Mouse (Mus musculus): Measurements from ENCODE around the gene 2410015M20Rik. TPM values are rescaled to one million over a fixed set of nuclear protein-coding genes. Genes with fewer than 3 reads are reported as not detected.

The 2410015M20Rik gene
- polyA plus RNA-seq, 1 experiment, result 145 TPM

- 94% methylated on average over 5 of the region's 5 CpGs for WGBS
- H3K36me3 ChIP-seq (ENCODE audit: control insufficient read depth, insufficient read depth, low read length), result peaks cover 90% of the 10 kb centered on the region
- DNase-seq, result no peak
Observed at GRCm38 (mm10) chr17:56566918-56567317, 42.7 kb downstream of the 2410015M20Rik start.

GRCm38 (mm10) chr17:56566293-56566692, 43.3 kb downstream of the 2410015M20Rik start:
- DNase-seq, result no peak
- peaks cover 90% of the 10 kb centered on the region for H3K36me3 ChIP-seq (ENCODE audit: control insufficient read depth, insufficient read depth, low read length)
- no peak overlapping the region for H3K4me3 ChIP-seq (ENCODE audit: control insufficient read depth, insufficient read depth, low read length)
- TF ChIP-seq CTCF (IDR thresholded peaks at IDR 0.05; ENCODE audit: borderline replicate concordance, control insufficient read depth, extremely low read depth, insufficient read depth, low read length, poor library complexity) (no peak), POLR2A (IDR thresholded peaks at IDR 0.05; ENCODE audit: control insufficient read depth, extremely low read depth, insufficient read depth, low read length, poor library complexity) (no peak)
- WGBS, result 96% methylated on average over 29 of the region's 29 CpGs
- H3K27ac ChIP-seq (ENCODE audit: control insufficient read depth, insufficient read depth, low read length), result no peak overlapping the region
- no peaks in the 10 kb centered on the region for H3K27me3 ChIP-seq (ENCODE audit: control insufficient read depth, insufficient read depth, low read length)
- H3K4me1 ChIP-seq (replicated peaks; ENCODE audit: control insufficient read depth, insufficient read depth, low read length), result no peaks in the 10 kb centered on the region

More at GRCm38 (mm10) chr17:56566918-56567317, 42.7 kb downstream of the 2410015M20Rik start:
- H3K27me3 ChIP-seq (ENCODE audit: control insufficient read depth, insufficient read depth, low read length), result no peaks in the 10 kb centered on the region
- no peak for TF ChIP-seq POLR2A (IDR thresholded peaks at IDR 0.05; ENCODE audit: control insufficient read depth, extremely low read depth, insufficient read depth, low read length, poor library complexity)
- TF ChIP-seq CTCF (IDR thresholded peaks at IDR 0.05; ENCODE audit: borderline replicate concordance, control insufficient read depth, extremely low read depth, insufficient read depth, low read length, poor library complexity), result no peak
- no peak overlapping the region for H3K27ac ChIP-seq (ENCODE audit: control insufficient read depth, insufficient read depth, low read length)
- H3K4me1 ChIP-seq (replicated peaks; ENCODE audit: control insufficient read depth, insufficient read depth, low read length), result no peaks in the 10 kb centered on the region
- no peak overlapping the region for H3K4me3 ChIP-seq (ENCODE audit: control insufficient read depth, insufficient read depth, low read length)

GRCm38 (mm10) chr17:56561866-56562265, 47.7 kb downstream of the 2410015M20Rik start:
- Histone ChIP-seq H3K27ac (ENCODE audit: control insufficient read depth, insufficient read depth, low read length) (no peak overlapping the region), H3K27me3 (ENCODE audit: control insufficient read depth, insufficient read depth, low read length) (no peaks in the 10 kb centered on the region), H3K4me3 (ENCODE audit: control insufficient read depth, insufficient read depth, low read length) (no peak overlapping the region), H3K36me3 (ENCODE audit: control insufficient read depth, insufficient read depth, low read length) (peaks cover 59% of the 10 kb centered on the region), H3K4me1 (replicated peaks; ENCODE audit: control insufficient read depth, insufficient read depth, low read length) (no peaks in the 10 kb centered on the region)
- WGBS, result 92% methylated on average over 2 of the region's 2 CpGs
- TF ChIP-seq POLR2A (IDR thresholded peaks at IDR 0.05; ENCODE audit: control insufficient read depth, extremely low read depth, insufficient read depth, low read length, poor library complexity) (no peak), CTCF (IDR thresholded peaks at IDR 0.05; ENCODE audit: borderline replicate concordance, control insufficient read depth, extremely low read depth, insufficient read depth, low read length, poor library complexity) (no peak)
- DNase-seq, result no peak

- no peak overlapping the region for H3K4me3 ChIP-seq (ENCODE audit: control insufficient read depth, insufficient read depth, low read length)
- DNase-seq, result no peak
- no peaks in the 10 kb centered on the region for H3K27me3 ChIP-seq (ENCODE audit: control insufficient read depth, insufficient read depth, low read length)
- 33% methylated on average over 1 of the region's 1 CpGs for WGBS
- no peak for TF ChIP-seq POLR2A (IDR thresholded peaks at IDR 0.05; ENCODE audit: control insufficient read depth, extremely low read depth, insufficient read depth, low read length, poor library complexity)
- H3K4me1 ChIP-seq (replicated peaks; ENCODE audit: control insufficient read depth, insufficient read depth, low read length), result no peaks in the 10 kb centered on the region
- H3K36me3 ChIP-seq (ENCODE audit: control insufficient read depth, insufficient read depth, low read length), result peaks cover 42% of the 10 kb centered on the region
- H3K27ac ChIP-seq (ENCODE audit: control insufficient read depth, insufficient read depth, low read length), result no peak overlapping the region
Observed at GRCm38 (mm10) chr17:56560131-56560530, 49.4 kb downstream of the 2410015M20Rik start.

GRCm38 (mm10) chr17:56559386-56559785, 50.2 kb downstream of the 2410015M20Rik start:
- H3K4me3 ChIP-seq (ENCODE audit: control insufficient read depth, insufficient read depth, low read length), result no peak overlapping the region
- peaks cover 35% of the 10 kb centered on the region for H3K36me3 ChIP-seq (ENCODE audit: control insufficient read depth, insufficient read depth, low read length)
- 87% methylated on average over 3 of the region's 3 CpGs for WGBS

GRCm38 (mm10) chr17:56558448-56558847, 51.1 kb downstream of the 2410015M20Rik start:
- no peak overlapping the region for H3K4me3 ChIP-seq (ENCODE audit: control insufficient read depth, insufficient read depth, low read length)
- DNase-seq, result peak; percentile 72

More at GRCm38 (mm10) chr17:56559386-56559785, 50.2 kb downstream of the 2410015M20Rik start:
- Histone ChIP-seq H3K27me3 (ENCODE audit: control insufficient read depth, insufficient read depth, low read length) (no peaks in the 10 kb centered on the region), H3K27ac (ENCODE audit: control insufficient read depth, insufficient read depth, low read length) (no peak overlapping the region), H3K4me1 (replicated peaks; ENCODE audit: control insufficient read depth, insufficient read depth, low read length) (no peaks in the 10 kb centered on the region)
- TF ChIP-seq POLR2A (IDR thresholded peaks at IDR 0.05; ENCODE audit: control insufficient read depth, extremely low read depth, insufficient read depth, low read length, poor library complexity), result no peak
- TF ChIP-seq CTCF (IDR thresholded peaks at IDR 0.05; ENCODE audit: borderline replicate concordance, control insufficient read depth, extremely low read depth, insufficient read depth, low read length, poor library complexity), result no peak
- DNase-seq, result no peak

More at GRCm38 (mm10) chr17:56558448-56558847, 51.1 kb downstream of the 2410015M20Rik start:
- Histone ChIP-seq H3K27me3 (ENCODE audit: control insufficient read depth, insufficient read depth, low read length) (no peaks in the 10 kb centered on the region), H3K36me3 (ENCODE audit: control insufficient read depth, insufficient read depth, low read length) (peaks cover 25% of the 10 kb centered on the region), H3K27ac (ENCODE audit: control insufficient read depth, insufficient read depth, low read length) (no peak overlapping the region), H3K4me1 (replicated peaks; ENCODE audit: control insufficient read depth, insufficient read depth, low read length) (no peaks in the 10 kb centered on the region)
- TF ChIP-seq CTCF (IDR thresholded peaks at IDR 0.05; ENCODE audit: borderline replicate concordance, control insufficient read depth, extremely low read depth, insufficient read depth, low read length, poor library complexity) (peak; percentile 86; the same call in 1 of the 2 replicates), POLR2A (IDR thresholded peaks at IDR 0.05; ENCODE audit: control insufficient read depth, extremely low read depth, insufficient read depth, low read length, poor library complexity) (no peak)
- 13% methylated on average over 3 of the region's 3 CpGs for WGBS

Other genes with a start within 250 kb of the 2410015M20Rik start
- gene Ptprs, start 133.3 kb downstream of the 2410015M20Rik start, polyA plus RNA-seq (2012; rRNA removed), result 235 and 305 TPM in 2 replicates
- 0.67 TPM in 1 of 2 replicates, not detected in the other for gene Znrf4, start 97.3 kb downstream of the 2410015M20Rik start, polyA plus RNA-seq (2012; rRNA removed)
- 10.6 and 13.1 TPM in 2 replicates for gene Gm20219, start 55.4 kb downstream of the 2410015M20Rik start, polyA plus RNA-seq (2012; rRNA removed)
- 196 and 199 TPM in 2 replicates for gene Safb2, start 25.2 kb downstream of the 2410015M20Rik start, polyA plus RNA-seq (2012; rRNA removed)
- gene Safb, start 24.9 kb downstream of the 2410015M20Rik start, polyA plus RNA-seq (2012; rRNA removed), result 196 and 222 TPM in 2 replicates
- 3,463 and 3,864 TPM in 2 replicates for gene Rpl36, start 3.6 kb upstream of the 2410015M20Rik start, polyA plus RNA-seq (2012; rRNA removed)
- gene Lonp1, start 17.1 kb upstream of the 2410015M20Rik start, polyA plus RNA-seq (2012; rRNA removed), result 74.5 and 82.6 TPM in 2 replicates
- 0.50 and 0.51 TPM in 2 replicates for gene Catsperd, start 18.4 kb upstream of the 2410015M20Rik start, polyA plus RNA-seq (2012; rRNA removed)
- gene Ranbp3, start 63.5 kb upstream of the 2410015M20Rik start, polyA plus RNA-seq (2012; rRNA removed), result 187 and 191 TPM in 2 replicates
- gene Ndufa11, start 108.0 kb upstream of the 2410015M20Rik start, polyA plus RNA-seq (2012; rRNA removed), result 601 and 855 TPM in 2 replicates
- gene Vmac, start 108.3 kb upstream of the 2410015M20Rik start, polyA plus RNA-seq (2012; rRNA removed), result 52.3 and 58.9 TPM in 2 replicates
- 37.6 and 44.4 TPM in 2 replicates for gene Nrtn, start 147.8 kb upstream of the 2410015M20Rik start, polyA plus RNA-seq (2012; rRNA removed)
- gene Dus3l, start 155.0 kb upstream of the 2410015M20Rik start, polyA plus RNA-seq (2012; rRNA removed), result 142 and 157 TPM in 2 replicates
- 4.1 and 4.5 TPM in 2 replicates for gene Prr22, start 160.5 kb upstream of the 2410015M20Rik start, polyA plus RNA-seq (2012; rRNA removed)
- gene Rfx2, start 221.2 kb upstream of the 2410015M20Rik start, polyA plus RNA-seq (2012; rRNA removed), result 31.3 and 44.2 TPM in 2 replicates

Measured in thymus, adult 2 months (tissue).